Mouse (Mus musculus): Measurements from ENCODE around the gene Skp2. TPM values are rescaled to one million over a fixed set of nuclear protein-coding genes. Genes with fewer than 3 reads are reported as not detected.
A peak's percentile ranks its signal among the peaks of the same experiment; 100 is the strongest.

Gene Skp2
- polyA plus RNA-seq, 1 experiment from 2014 or later, result 19.7 TPM

DNA sequence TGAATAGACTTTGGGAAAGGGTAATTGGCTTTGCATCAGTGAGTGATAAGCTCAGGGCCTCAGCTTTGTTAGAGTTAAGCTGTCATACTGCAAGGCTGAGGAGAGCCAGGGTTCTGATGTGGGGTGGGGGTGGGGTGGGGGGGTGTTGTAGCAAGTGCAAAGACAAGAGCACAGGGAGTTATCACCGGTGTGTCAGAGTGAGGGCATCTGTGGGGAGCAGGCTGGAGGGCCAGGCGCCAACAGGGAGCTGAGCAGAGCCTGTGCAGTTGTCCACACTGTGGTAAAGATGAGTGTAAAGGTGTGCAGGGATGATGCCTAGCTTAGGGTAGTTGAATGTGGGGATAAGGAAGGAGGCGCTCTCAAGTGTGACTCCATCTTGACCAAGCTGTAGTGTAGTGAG lies 73.9 kb downstream of the Skp2 start:
- DNase-seq (ENCODE audit: low spot score), result no peak
- no peaks in the 10 kb centered on the region; the same call in 1 of the 2 replicates for H3K36me3 ChIP-seq (replicated peaks; ENCODE audit: control insufficient read depth, insufficient read depth)
- 82% methylated on average over 3 of the region's 3 CpGs for WGBS
- H3K9ac ChIP-seq, result no peak overlapping the region
- H3K27me3 ChIP-seq (ENCODE audit: control insufficient read depth, insufficient read depth, low read length), result no peaks in the 10 kb centered on the region
- H3K9me3 ChIP-seq (ENCODE audit: control insufficient read depth, low read length), result no peaks in the 10 kb centered on the region
- no peak overlapping the region for H3K4me2 ChIP-seq (replicated peaks)
- no peak overlapping the region for H3K4me3 ChIP-seq (replicated peaks; ENCODE audit: low read length)
- H3K27ac ChIP-seq, result no peak overlapping the region
- ATAC-seq (ENCODE audit: low FRiP score), result peak; percentile 31; the same call in 1 of the 2 replicates
- no peaks in the 10 kb centered on the region for H3K4me1 ChIP-seq (replicated peaks; ENCODE audit: control insufficient read depth, insufficient read depth, low read length)

DNA sequence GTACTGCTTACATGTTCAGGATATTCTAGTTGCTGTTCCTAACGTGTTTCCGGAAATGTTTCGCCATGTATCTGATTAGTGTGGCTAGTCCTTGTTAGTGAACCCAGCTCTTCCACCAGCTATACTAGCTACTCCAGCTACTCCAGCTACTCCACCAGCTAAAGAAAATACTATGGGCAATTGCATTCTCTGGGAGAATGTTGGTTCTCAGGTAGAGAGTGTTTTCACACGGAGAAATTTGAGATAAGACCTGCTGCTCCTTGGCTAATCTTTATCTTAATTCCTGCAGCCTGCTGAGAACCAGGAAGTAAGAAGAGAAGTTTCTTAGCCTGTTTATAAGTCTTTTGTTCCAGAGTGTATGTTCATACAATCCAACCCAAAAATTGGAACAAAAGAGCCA lies 75.0 kb downstream of the Skp2 start:
- no peaks in the 10 kb centered on the region for H3K9me3 ChIP-seq (ENCODE audit: control insufficient read depth, low read length)
- 78% methylated on average over 4 of the region's 4 CpGs for WGBS
- H3K27me3 ChIP-seq (ENCODE audit: control insufficient read depth, insufficient read depth, low read length), result no peaks in the 10 kb centered on the region
- H3K4me1 ChIP-seq (replicated peaks; ENCODE audit: control insufficient read depth, insufficient read depth, low read length), result no peaks in the 10 kb centered on the region; the same call in 1 of the 2 replicates
- H3K4me2 ChIP-seq (replicated peaks), result no peak overlapping the region
- no peak overlapping the region for H3K9ac ChIP-seq
- H3K36me3 ChIP-seq (replicated peaks; ENCODE audit: control insufficient read depth, insufficient read depth), result no peaks in the 10 kb centered on the region
- DNase-seq (ENCODE audit: low spot score), result no peak
- no peak overlapping the region for H3K4me3 ChIP-seq (replicated peaks; ENCODE audit: low read length)
- no peak for ATAC-seq (ENCODE audit: low FRiP score)
- H3K27ac ChIP-seq, result no peak overlapping the region

DNA sequence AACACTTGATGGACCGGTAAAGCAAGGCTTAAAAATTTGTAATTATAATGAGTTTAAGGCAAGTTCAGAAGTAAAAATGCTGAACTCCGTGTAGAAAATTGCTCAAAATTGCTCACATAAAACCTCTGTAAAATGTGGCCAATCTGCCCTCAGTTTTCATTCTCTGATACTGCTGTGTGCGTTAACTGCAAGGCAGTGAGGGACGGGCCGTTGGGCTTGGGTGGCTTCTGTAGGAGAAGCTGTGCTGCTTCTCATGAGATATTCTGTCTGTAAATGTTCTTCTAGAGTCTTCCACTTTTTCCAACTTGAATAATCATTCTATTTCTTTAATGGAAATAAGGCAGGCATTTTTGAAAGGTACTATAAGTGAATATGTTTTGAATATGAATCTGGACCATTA lies 75.6 kb downstream of the Skp2 start:
- WGBS, result 61% methylated on average over 5 of the region's 5 CpGs
- Histone ChIP-seq H3K9ac (no peak overlapping the region), H3K27me3 (ENCODE audit: control insufficient read depth, insufficient read depth, low read length) (no peaks in the 10 kb centered on the region), H3K27ac (no peak overlapping the region), H3K36me3 (replicated peaks; ENCODE audit: control insufficient read depth, insufficient read depth) (no peaks in the 10 kb centered on the region), H3K4me2 (replicated peaks) (no peak overlapping the region), H3K4me3 (replicated peaks; ENCODE audit: low read length) (no peak overlapping the region), H3K9me3 (ENCODE audit: control insufficient read depth, low read length) (no peaks in the 10 kb centered on the region), H3K4me1 (replicated peaks; ENCODE audit: control insufficient read depth, insufficient read depth, low read length) (peaks cover 4% of the 10 kb centered on the region; the same call in 1 of the 2 replicates)
- ATAC-seq (ENCODE audit: low FRiP score) (no peak), DNase-seq (ENCODE audit: low spot score) (no peak)

- H3K36me3 ChIP-seq (replicated peaks; ENCODE audit: control insufficient read depth, insufficient read depth), result no peaks in the 10 kb centered on the region
- no peak overlapping the region for H3K4me2 ChIP-seq (replicated peaks)
- no peak overlapping the region for H3K27ac ChIP-seq
- no peak overlapping the region for H3K4me3 ChIP-seq (replicated peaks; ENCODE audit: low read length)
- no peaks in the 10 kb centered on the region for H3K27me3 ChIP-seq (ENCODE audit: control insufficient read depth, insufficient read depth, low read length)
- no peak overlapping the region for H3K9ac ChIP-seq
- H3K4me1 ChIP-seq (replicated peaks; ENCODE audit: control insufficient read depth, insufficient read depth, low read length), result peaks cover 6% of the 10 kb centered on the region; the same call in 1 of the 2 replicates
- DNase-seq (ENCODE audit: low spot score) (no peak), ATAC-seq (ENCODE audit: low FRiP score) (no peak)
- H3K9me3 ChIP-seq (ENCODE audit: control insufficient read depth, low read length), result no peaks in the 10 kb centered on the region
- WGBS, result 79% methylated on average over 12 of the region's 12 CpGs
Observed at GRCm38 (mm10) chr15:9078481-9079300, 76.5 kb downstream of the Skp2 start.

DNA sequence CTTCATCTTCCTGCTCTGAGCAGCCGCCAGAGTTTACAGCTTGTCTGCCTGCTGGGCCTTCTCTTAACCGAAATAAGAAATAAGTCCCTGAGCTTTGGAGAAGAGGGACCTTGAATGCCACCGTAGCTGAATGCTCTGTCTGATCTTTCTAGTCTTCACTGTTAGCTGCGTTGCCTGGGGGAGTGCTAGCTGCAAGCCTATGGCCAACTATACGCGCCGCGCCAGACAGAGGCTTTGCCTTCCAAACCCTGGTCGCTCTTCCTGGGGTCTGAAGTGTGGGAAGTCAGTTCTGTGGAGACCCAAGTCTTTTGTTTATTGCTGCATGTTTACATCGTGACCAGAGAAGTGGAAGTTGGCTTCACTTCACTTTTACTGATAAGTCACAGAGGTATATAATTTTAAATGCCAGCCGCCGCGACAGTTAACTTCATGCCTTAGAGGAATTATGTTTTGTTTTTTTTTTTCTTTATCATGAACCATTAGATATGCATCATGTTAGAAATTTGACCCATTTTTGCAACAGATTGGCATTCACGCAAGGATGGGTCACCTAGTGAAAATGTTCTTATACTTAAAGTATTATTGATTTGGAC lies 79.5 kb downstream of the Skp2 start:
- ATAC-seq (ENCODE audit: low FRiP score) (no peak), DNase-seq (ENCODE audit: low spot score) (no peak)
- no peak overlapping the region for H3K27ac ChIP-seq
- H3K36me3 ChIP-seq (replicated peaks; ENCODE audit: control insufficient read depth, insufficient read depth), result no peaks in the 10 kb centered on the region
- no peak overlapping the region for H3K4me3 ChIP-seq (replicated peaks; ENCODE audit: low read length)
- peaks cover 21% of the 10 kb centered on the region for H3K4me1 ChIP-seq (replicated peaks; ENCODE audit: control insufficient read depth, insufficient read depth, low read length)
- H3K9me3 ChIP-seq (ENCODE audit: control insufficient read depth, low read length), result no peaks in the 10 kb centered on the region
- H3K4me2 ChIP-seq (replicated peaks), result no peak overlapping the region
- WGBS, result 77% methylated on average over 14 of the region's 14 CpGs
- H3K27me3 ChIP-seq (ENCODE audit: control insufficient read depth, insufficient read depth, low read length), result no peaks in the 10 kb centered on the region
- H3K9ac ChIP-seq, result no peak overlapping the region

DNA sequence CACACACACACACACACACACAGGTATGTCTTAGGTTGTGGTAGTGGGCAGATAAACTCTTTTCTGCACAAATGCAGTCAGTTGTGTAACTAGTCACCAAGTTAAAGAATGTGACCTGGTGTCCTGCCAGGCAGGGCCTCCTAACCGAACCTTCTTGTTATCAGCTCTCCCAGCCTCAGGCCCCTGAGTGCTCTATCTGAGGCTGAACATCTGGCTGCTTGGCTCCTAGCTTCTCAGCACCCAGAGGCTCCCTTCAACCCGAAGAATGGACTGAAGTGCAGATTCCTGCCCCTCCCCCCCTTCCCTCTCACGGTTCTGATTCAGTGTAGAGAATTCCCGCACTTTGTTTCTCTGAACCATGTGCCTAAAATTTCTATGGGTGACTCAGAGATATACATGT lies 80.6 kb downstream of the Skp2 start:
- peaks cover 26% of the 10 kb centered on the region for H3K4me1 ChIP-seq (replicated peaks; ENCODE audit: control insufficient read depth, insufficient read depth, low read length)
- no peak for ATAC-seq (ENCODE audit: low FRiP score)
- H3K4me3 ChIP-seq (replicated peaks; ENCODE audit: low read length), result no peak overlapping the region
- no peak overlapping the region for H3K9ac ChIP-seq
- no peaks in the 10 kb centered on the region for H3K9me3 ChIP-seq (ENCODE audit: control insufficient read depth, low read length)
- 16% methylated on average over 4 of the region's 4 CpGs for WGBS
- no peaks in the 10 kb centered on the region for H3K27me3 ChIP-seq (ENCODE audit: control insufficient read depth, insufficient read depth, low read length)
- no peak overlapping the region for H3K4me2 ChIP-seq (replicated peaks)
- no peak overlapping the region for H3K27ac ChIP-seq
- H3K36me3 ChIP-seq (replicated peaks; ENCODE audit: control insufficient read depth, insufficient read depth), result no peaks in the 10 kb centered on the region
- DNase-seq (ENCODE audit: low spot score), result no peak

- H3K9me3 ChIP-seq (ENCODE audit: control insufficient read depth, low read length), result no peaks in the 10 kb centered on the region
- ATAC-seq (ENCODE audit: low FRiP score), result no peak
- H3K36me3 ChIP-seq (replicated peaks; ENCODE audit: control insufficient read depth, insufficient read depth), result no peaks in the 10 kb centered on the region
- H3K4me2 ChIP-seq (replicated peaks), result no peak overlapping the region
- no peak overlapping the region for H3K4me3 ChIP-seq (replicated peaks; ENCODE audit: low read length)
- H3K9ac ChIP-seq, result no peak overlapping the region
- DNase-seq (ENCODE audit: low spot score), result no peak
- H3K4me1 ChIP-seq (replicated peaks; ENCODE audit: control insufficient read depth, insufficient read depth, low read length), result peaks cover 26% of the 10 kb centered on the region
- 26% methylated on average over 2 of the region's 2 CpGs for WGBS
- no peak overlapping the region for H3K27ac ChIP-seq
- H3K27me3 ChIP-seq (ENCODE audit: control insufficient read depth, insufficient read depth, low read length), result no peaks in the 10 kb centered on the region
Observed at GRCm38 (mm10) chr15:9074139-9074538, 81.1 kb downstream of the Skp2 start.

DNA sequence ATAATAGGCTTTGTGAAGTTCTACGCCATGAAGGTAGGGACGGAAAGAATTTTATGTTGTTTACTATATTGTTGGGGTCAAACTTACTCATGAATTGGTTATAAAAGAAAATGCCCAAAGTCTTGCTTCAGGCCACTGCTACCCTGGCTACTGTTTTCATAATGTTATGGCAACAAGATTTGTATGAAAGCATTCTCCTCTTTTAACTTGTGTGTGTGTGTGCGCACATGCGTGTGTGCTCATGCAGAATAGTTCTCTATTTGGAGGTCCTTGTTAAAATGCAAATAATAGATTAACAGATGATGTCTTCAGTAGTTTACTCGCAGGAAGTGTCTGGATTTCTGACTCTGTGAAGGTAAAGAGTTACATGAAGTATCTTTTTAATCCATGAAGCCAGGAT lies 81.5 kb downstream of the Skp2 start:
- Histone ChIP-seq H3K4me3 (replicated peaks; ENCODE audit: low read length) (no peak overlapping the region), H3K4me1 (replicated peaks; ENCODE audit: control insufficient read depth, insufficient read depth, low read length) (peaks cover 26% of the 10 kb centered on the region), H3K9ac (no peak overlapping the region), H3K27ac (no peak overlapping the region), H3K9me3 (ENCODE audit: control insufficient read depth, low read length) (no peaks in the 10 kb centered on the region), H3K4me2 (replicated peaks) (peak overlapping the region; percentile 61), H3K27me3 (ENCODE audit: control insufficient read depth, insufficient read depth, low read length) (no peaks in the 10 kb centered on the region), H3K36me3 (replicated peaks; ENCODE audit: control insufficient read depth, insufficient read depth) (no peaks in the 10 kb centered on the region)
- WGBS, result 79% methylated on average over 5 of the region's 5 CpGs
- DNase-seq (ENCODE audit: low spot score) (no peak), ATAC-seq (ENCODE audit: low FRiP score) (no peak)

GRCm38 (mm10) chr15:9073067-9073608 lies 82.1 kb downstream of the Skp2 start:
- no peak for DNase-seq (ENCODE audit: low spot score)
- 54% methylated on average over 12 of the region's 12 CpGs for WGBS

More at GRCm38 (mm10) chr15:9073067-9073608, 82.1 kb downstream of the Skp2 start:
- Histone ChIP-seq H3K4me1 (replicated peaks; ENCODE audit: control insufficient read depth, insufficient read depth, low read length) (peaks cover 26% of the 10 kb centered on the region), H3K27me3 (ENCODE audit: control insufficient read depth, insufficient read depth, low read length) (no peaks in the 10 kb centered on the region), H3K4me2 (replicated peaks) (peak overlapping the region; percentile 61), H3K9me3 (ENCODE audit: control insufficient read depth, low read length) (no peaks in the 10 kb centered on the region), H3K4me3 (replicated peaks; ENCODE audit: low read length) (peak overlapping the region; percentile 83), H3K27ac (no peak overlapping the region), H3K9ac (0 out of 2 replicates have a peak overlapping the region, but pooled peaks have one; percentile 79), H3K36me3 (replicated peaks; ENCODE audit: control insufficient read depth, insufficient read depth) (no peaks in the 10 kb centered on the region)
- ATAC-seq (ENCODE audit: low FRiP score), result no peak
